Mouse (Mus musculus) inflammation-experienced regulatory T-cells (primary cell): ENCODE data around the gene Gphb5. TPM values are rescaled to one million over a fixed set of nuclear protein-coding genes. Genes with fewer than 3 reads are reported as not detected.

Experiments used
- polyA plus RNA-seq, 2 experiments: library from polyadenylated mRNA; unstranded; fragments of 100-300 nt; shearing (Covaris generic); gene quantifications; one replicate each; pipeline ENCODE4 v1.2.1; 2017

The Gphb5 gene
- polyA plus RNA-seq, result under 1 TPM in 1 of 2 experiments, not detected in 1; 0.51 TPM

GRCm38 (mm10) chr12:75416681-75417080 lies at the start of gene Gphb5:
Gphb5 (minus strand) TSS chr12:75416781.

Other genes with a start within 250 kb of the Gphb5 start
- gene Kcnh5, start 239.4 kb downstream of the Gphb5 start, polyA plus RNA-seq, result under 1 TPM in 1 of 2 experiments, not detected in 1; 0.54 TPM
- gene Rhoj, start 108.5 kb downstream of the Gphb5 start, polyA plus RNA-seq, result 1 to 10 TPM; 1.1 to 1.7 TPM
- 10 to 100 TPM; 30.7 to 48.9 TPM for gene Ppp2r5e, start 179.5 kb upstream of the Gphb5 start, polyA plus RNA-seq